Mouse (Mus musculus): ENCODE measurements at regions not wholly inside any gene's neighbourhood (a gene's known extent, or its start where the extent isn't known, plus 50 kb on each side); places are given as distances from the start of the nearest gene placed in this dataset.
A peak's percentile ranks its signal among the peaks of the same experiment; 100 is the strongest.

GRCm38 (mm10) chr8:41648276-41648675 lies 231.4 kb upstream of the Frg1 start:
- DNase-seq, result no peak

DNA sequence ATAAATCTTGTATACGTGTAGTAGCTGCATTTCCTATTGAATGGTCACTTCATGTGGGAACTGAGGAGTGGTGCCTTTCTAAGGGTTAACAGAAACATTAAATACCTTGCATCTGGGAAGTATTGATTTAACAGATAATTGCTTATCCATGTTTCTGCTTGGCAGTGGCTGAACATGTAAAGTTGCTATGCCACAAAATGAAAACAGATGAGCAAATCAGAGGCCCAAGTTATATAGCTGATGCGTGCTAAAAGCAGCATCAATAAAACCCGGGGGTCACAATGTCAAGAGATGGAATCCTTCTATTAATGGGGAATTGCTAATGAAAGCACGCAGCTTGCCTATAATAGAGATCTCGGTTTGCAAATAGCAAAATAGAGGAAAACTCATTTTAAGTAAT lies 227.8 kb upstream of the Frg1 start:
- no peak for DNase-seq

DNA sequence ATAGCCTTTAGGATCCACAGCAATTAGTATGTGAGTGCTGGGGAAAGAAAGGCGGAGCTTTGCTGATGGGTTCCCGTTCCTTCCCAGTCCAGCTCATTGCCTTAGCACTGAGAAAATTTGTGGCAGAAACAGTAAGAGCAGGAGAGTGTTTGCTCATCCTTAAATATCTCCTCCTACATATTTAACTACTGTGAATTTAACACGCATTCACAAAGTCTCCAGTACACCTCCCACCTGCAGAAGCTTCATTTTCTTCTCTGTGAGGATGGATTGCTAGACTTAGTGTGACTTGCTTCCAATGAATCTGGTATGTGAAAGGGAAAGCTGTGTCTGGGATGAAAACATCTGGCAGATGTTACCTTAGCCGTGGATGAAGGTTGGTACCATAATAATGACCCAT lies 207.0 kb upstream of the Frg1 start:
- DNase-seq, result no peak

DNA sequence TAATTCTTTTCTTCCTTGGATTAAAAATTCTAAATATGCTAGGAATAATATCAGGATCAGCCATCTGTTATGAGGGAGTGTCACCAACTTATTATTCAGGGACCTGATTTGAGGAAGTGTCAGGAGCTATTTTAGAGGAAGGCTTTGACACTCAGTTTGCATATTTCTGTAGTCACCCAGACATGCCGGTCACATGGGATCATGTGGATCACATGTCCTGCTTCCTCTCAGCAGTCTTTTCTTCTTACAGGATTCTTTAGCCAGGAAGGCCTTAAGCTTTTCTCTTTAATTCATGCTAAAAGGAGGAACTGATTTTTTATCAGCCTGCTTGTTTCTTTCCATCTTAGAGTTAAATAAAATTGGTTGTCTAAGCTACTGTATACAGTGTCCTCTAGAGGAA lies 183.4 kb upstream of the Frg1 start:
- no peak for DNase-seq

DNA sequence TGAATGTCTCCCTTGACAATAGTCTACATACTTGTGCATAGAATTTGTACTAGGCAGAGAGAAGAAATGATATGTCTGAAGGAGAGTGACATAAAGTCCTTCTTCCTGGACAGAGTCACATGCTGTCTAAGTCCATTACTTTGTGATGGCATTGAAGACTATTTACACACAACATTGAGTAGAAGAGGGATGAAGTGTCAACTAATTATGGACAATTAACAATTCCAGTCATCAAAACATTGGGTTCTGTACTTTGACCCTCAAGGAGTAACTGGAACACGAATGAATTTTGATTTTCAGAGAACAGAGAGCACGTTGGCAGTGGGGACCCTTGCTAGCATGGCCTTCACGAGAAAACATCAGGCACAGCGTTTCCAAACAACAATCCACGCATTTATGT lies 177.6 kb upstream of the Frg1 start:
- DNase-seq, result no peak

GRCm38 (mm10) chr8:41593666-41594042 lies 176.8 kb upstream of the Frg1 start:
- DNase-seq, result no peak

DNA sequence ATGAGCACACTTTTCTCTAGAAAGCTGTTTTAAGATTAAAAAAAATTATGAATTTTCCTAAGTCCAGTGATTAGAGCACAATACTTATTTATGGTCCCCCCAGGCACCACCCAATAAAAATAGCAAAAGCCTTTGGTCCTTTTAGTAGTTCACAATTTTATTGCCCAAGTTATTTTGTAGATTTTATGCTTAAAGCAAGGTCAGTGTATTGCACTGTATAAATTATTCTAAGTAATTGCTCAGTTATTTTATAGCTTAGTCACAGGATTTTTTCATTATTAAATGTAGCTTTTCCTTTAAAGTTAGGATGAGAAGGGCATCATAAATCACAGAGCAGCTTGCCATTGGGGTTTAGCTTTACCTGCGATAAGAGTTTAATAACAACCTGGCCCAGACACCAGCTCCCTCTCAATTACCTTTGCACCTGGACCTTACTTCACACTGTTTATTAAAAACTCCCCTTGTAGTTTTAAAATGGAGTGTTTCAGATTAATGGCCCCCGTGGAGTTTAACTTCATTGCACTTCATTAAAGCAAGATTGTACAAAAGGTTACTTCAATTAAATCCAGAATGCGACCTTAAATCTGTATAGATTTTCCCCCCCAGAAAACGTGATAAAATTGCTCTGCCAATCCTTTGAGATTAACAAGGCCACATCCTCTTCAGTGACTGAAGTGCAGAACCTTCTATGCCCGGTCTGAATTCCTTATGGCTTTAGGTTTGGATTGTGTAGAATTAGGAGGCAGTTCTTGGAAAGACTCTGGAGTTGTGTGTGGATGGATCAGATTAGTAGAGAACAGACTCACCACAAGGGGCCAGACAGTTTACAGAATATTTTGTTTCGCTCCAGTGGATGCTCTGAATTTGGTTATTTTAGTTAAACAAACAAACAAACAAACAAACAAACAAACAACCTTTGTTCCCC lies 176.1 kb upstream of the Frg1 start:
- DNase-seq, result no peak

- no peak for DNase-seq
Measured at GRCm38 (mm10) chr8:41592174-41592573, 175.3 kb upstream of the Frg1 start.

- no peak for DNase-seq
Measured at GRCm38 (mm10) chr8:41588157-41588556, 171.3 kb upstream of the Frg1 start.

- DNase-seq, result peak; percentile 72 to 85
Measured at GRCm38 (mm10) chr8:41573027-41573885, 156.4 kb upstream of the Frg1 start.

DNA sequence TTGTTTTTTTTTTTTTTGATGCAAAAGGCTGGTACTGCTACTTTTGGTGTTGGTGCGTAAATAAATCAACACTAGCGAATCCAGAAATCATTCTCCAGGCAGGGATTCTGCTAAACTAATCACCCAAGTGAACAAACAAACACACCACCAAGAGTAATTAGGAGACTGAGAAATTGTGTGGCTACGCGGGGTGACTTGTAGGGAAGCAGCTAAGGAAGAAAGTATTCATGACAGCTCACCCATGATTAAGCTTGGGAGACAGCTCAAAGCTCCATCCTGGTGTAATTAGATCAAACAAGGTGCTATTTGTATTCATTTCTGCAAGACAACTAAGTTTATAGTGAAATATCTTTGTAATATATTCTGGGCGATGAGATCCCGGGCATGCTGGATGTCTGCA lies 153.7 kb upstream of the Frg1 start:
- DNase-seq, result no peak

DNA sequence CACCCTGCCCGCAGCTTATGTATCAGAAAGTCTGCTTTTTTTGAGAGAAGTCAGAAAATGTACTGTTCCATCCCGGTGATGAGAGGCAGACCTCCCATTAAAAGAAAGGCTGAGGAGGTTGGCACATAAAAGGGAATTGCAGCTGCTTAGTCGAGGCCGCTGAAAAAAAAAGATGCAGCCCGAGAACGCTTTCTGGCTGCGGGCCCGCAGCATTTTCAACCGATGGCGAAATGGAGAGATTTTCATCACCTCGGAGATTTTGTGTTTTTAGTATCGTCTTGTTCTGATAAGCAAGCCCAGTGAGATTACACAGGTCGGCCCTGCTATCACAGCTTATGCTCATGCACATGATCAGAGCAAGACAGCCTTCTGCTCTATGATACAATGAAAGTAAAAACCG lies 145.1 kb upstream of the Frg1 start:
- DNase-seq, result no peak

GRCm38 (mm10) chr8:41556819-41557218 lies 139.9 kb upstream of the Frg1 start:
- no peak for DNase-seq

DNA sequence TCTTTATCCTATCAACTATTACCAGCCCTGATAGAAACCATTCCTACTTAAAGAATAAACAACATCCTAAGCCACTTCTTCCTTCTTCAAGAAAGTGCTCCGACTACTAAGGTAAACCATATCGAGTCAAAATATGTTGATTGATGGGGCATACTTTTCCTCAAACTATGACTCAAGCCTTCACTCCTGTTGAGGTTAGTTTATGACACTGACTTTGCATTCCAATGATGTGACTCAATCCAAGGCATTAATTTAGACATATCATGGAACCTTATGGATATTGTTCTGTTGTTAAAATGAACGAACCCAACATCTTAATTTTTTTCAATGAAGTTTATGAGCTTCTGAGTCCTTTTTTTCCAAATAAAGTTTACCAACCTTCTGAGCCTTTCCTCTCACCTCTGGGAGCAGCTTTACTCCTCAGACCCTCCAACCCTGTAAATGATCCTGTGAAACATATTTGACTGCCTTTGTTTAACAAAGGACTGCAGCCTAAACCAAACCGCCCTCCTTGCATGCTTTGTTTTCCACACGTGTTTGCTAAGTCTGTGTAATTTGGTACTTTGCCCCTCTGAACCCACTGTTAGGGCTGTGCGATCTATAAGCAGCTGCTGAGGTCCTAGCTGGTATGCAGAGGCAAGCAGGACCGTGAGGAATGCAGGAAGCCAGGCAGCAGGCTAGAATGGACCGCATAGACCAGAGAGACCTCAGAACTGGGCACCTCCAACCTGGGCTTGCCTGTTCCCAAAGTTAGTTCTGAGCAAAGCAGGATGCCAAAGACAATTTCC lies 136.1 kb upstream of the Frg1 start:
- DNase-seq, result no peak

- no peak for DNase-seq
Measured at GRCm38 (mm10) chr8:41551925-41552414, 135.1 kb upstream of the Frg1 start.

DNA sequence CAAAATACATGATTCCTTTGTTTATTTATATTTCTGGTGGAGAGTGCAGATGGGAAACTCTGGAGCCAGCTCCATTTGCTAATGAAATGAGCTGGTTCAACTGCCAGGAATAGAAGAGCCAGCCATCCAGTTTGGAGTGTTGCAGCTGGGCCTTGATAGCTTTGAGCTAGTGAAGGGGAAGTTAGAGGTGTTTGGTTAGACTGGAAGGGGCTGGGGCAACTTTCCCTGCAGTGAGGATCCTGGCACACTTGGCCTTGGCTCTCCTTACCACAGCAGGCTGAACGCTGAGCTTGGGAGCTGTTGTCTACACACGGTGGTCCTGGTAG lies 133.2 kb upstream of the Frg1 start:
- no peak for DNase-seq

GRCm38 (mm10) chr8:41549220-41550094 lies 132.6 kb upstream of the Frg1 start:
- DNase-seq, result peak; percentile 10 to 14

GRCm38 (mm10) chr8:41547730-41548368 lies 131.0 kb upstream of the Frg1 start:
- no peak for DNase-seq

DNA sequence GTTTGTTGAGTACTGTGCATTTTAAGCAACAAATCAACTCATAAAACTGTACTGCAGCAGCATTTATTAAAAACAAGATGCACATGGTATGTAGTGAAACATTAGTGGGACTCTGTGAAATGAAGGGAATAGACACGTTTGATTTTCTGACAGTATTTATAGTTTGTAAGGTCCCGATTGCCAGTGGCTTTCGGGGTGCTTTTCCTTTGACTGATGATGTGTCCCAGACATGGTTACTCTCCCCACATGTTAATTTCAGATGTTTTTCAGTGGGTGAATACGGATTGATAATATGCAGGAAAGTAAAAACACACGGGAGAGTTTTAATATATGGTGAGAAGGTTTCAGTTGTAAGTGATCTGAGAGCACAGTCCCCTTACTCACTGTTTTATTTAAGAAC lies 115.3 kb upstream of the Frg1 start:
- no peak for DNase-seq

DNA sequence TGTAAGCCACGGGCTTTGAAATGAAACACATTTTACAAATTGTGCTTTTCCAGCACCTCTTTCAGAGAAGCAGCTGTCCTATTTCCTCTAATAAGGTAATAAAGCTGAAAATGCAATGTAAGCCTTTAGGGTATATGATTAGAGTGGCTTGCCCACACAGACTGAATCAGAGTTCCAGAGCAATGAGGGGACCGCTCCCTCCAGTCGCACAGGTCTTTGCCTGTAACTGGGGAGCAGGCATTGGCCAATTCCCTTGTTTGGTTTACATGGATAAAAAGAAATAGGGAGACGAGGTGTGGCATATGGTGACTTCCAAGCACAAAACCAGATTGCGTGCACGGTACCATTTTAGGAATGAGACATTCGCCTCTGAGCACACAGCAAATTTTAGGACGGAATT lies 112.7 kb upstream of the Frg1 start:
- DNase-seq, result no peak

DNA sequence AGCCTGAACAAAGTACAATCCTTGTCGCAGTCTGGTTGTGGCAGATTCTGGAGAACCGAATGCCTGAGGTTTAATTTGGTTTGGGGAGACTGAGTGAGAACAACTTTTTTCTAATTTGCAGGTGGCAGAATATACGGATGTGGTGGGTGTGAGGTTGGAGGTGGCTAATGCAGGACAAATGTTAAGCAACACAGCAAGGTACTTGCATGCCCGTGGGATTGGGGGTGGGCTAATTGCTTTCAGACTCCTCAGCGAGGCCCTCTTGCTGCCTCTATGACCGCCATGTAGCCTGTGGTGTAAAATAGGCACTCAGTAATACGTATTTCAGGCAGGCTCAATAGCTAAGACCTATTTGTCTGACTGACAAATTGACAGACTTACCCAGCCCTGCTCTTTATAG lies 109.4 kb upstream of the Frg1 start:
- DNase-seq, result no peak

- DNase-seq, result no peak
Measured at GRCm38 (mm10) chr8:41485163-41485562, 68.3 kb upstream of the Frg1 start.

Measured in cerebellum, postnatal 25 days (tissue).